Mouse (Mus musculus): ENCODE results near the gene Ppp2r2d. TPM values are rescaled to one million over a fixed set of nuclear protein-coding genes. Genes with fewer than 3 reads are reported as not detected.

The Ppp2r2d gene
- polyA plus RNA-seq, 1 experiment from 2014 or later, result 17.2 TPM

GRCm38 (mm10) chr7:138898743-138899142 is 52.9 kb downstream of the Ppp2r2d start:
- DNase-seq, result no peak
- Histone ChIP-seq H3K9ac (replicated peaks) (no peak overlapping the region), H3K36me3 (replicated peaks; ENCODE audit: insufficient read depth, low read length) (peaks cover 30% of the 10 kb centered on the region), H3K9me3 (ENCODE audit: low read length) (no peaks in the 10 kb centered on the region), H3K4me2 (ENCODE audit: low read depth, low read length) (no peak overlapping the region), H3K27ac (ENCODE audit: low read depth) (no peak overlapping the region), H3K27me3 (ENCODE audit: insufficient read depth, low read length) (no peaks in the 10 kb centered on the region), H3K4me3 (ENCODE audit: low read depth, low read length) (no peak overlapping the region), H3K4me1 (ENCODE audit: insufficient read depth) (0 out of 2 replicates have a peak, but pooled peaks cover 5% of the 10 kb centered on the region)
- no peak for ATAC-seq
- TF ChIP-seq EP300 (IDR thresholded peaks at IDR 0.05; ENCODE audit: low read depth), result no peak
- TF ChIP-seq CTCF (IDR thresholded peaks at IDR 0.05; ENCODE audit: low read depth), result no peak
- WGBS (ENCODE audit: insufficient replicate concordance), result 81% methylated on average over 4 of the region's 4 CpGs

GRCm38 (mm10) chr7:138903886-138904435 is 58.1 kb downstream of the Ppp2r2d start:
- Histone ChIP-seq H3K27ac (ENCODE audit: low read depth) (peak overlapping the region; percentile 75), H3K4me1 (ENCODE audit: insufficient read depth) (peaks cover 16% of the 10 kb centered on the region)
- ATAC-seq, result 0 out of 2 replicates have a peak, but pooled peaks have one; percentile 7

GRCm38 (mm10) chr7:138906441-138906840 is 60.6 kb downstream of the Ppp2r2d start:
- Histone ChIP-seq H3K36me3 (replicated peaks; ENCODE audit: insufficient read depth, low read length) (no peaks in the 10 kb centered on the region; the same call in 1 of the 2 replicates), H3K27me3 (ENCODE audit: insufficient read depth, low read length) (no peaks in the 10 kb centered on the region), H3K4me3 (ENCODE audit: low read depth, low read length) (peak overlapping the region; percentile 86), H3K4me1 (ENCODE audit: insufficient read depth) (peaks cover 25% of the 10 kb centered on the region), H3K9ac (replicated peaks) (peak overlapping the region; percentile 51), H3K27ac (ENCODE audit: low read depth) (peak overlapping the region; percentile 97), H3K4me2 (ENCODE audit: low read depth, low read length) (peak overlapping the region; percentile 85), H3K9me3 (ENCODE audit: low read length) (no peaks in the 10 kb centered on the region)
- TF ChIP-seq CTCF (IDR thresholded peaks at IDR 0.05; ENCODE audit: low read depth) (no peak), EP300 (IDR thresholded peaks at IDR 0.05; ENCODE audit: low read depth) (no peak)
- DNase-seq (no peak), ATAC-seq (no peak)
- 50% methylated on average over 1 of the region's 1 CpGs for WGBS (ENCODE audit: insufficient replicate concordance)

More at GRCm38 (mm10) chr7:138903886-138904435, 58.1 kb downstream of the Ppp2r2d start:
- H3K4me3 ChIP-seq (ENCODE audit: low read depth, low read length), result no peak overlapping the region
- peak overlapping the region; percentile 31; the same call in 1 of the 2 replicates for H3K9ac ChIP-seq (replicated peaks)
- WGBS (ENCODE audit: insufficient replicate concordance), result 46% methylated on average over 7 of the region's 7 CpGs
- DNase-seq, result no peak
- no peaks in the 10 kb centered on the region for H3K9me3 ChIP-seq (ENCODE audit: low read length)
- no peak overlapping the region; the same call in 1 of the 2 replicates for H3K4me2 ChIP-seq (ENCODE audit: low read depth, low read length)
- TF ChIP-seq CTCF (IDR thresholded peaks at IDR 0.05; ENCODE audit: low read depth) (no peak), EP300 (IDR thresholded peaks at IDR 0.05; ENCODE audit: low read depth) (no peak)
- no peaks in the 10 kb centered on the region for H3K27me3 ChIP-seq (ENCODE audit: insufficient read depth, low read length)
- H3K36me3 ChIP-seq (replicated peaks; ENCODE audit: insufficient read depth, low read length), result no peaks in the 10 kb centered on the region; the same call in 1 of the 2 replicates

GRCm38 (mm10) chr7:138907043-138907442 is 61.2 kb downstream of the Ppp2r2d start:
- peak overlapping the region; percentile 97 for H3K9ac ChIP-seq (replicated peaks)
- 17% methylated on average over 7 of the region's 7 CpGs for WGBS (ENCODE audit: insufficient replicate concordance)
- H3K27ac ChIP-seq (ENCODE audit: low read depth), result peak overlapping the region; percentile 97

GRCm38 (mm10) chr7:138907976-138908375 is 62.1 kb downstream of the Ppp2r2d start:
- no peak for ATAC-seq
- Histone ChIP-seq H3K4me1 (ENCODE audit: insufficient read depth) (peaks cover 25% of the 10 kb centered on the region), H3K9ac (replicated peaks) (peak overlapping the region; percentile 97), H3K36me3 (replicated peaks; ENCODE audit: insufficient read depth, low read length) (no peaks in the 10 kb centered on the region; the same call in 1 of the 2 replicates), H3K9me3 (ENCODE audit: low read length) (no peaks in the 10 kb centered on the region), H3K4me3 (ENCODE audit: low read depth, low read length) (peak overlapping the region; percentile 86), H3K27ac (ENCODE audit: low read depth) (peak overlapping the region; percentile 97), H3K27me3 (ENCODE audit: insufficient read depth, low read length) (no peaks in the 10 kb centered on the region), H3K4me2 (ENCODE audit: low read depth, low read length) (peak overlapping the region; percentile 85)
- WGBS (ENCODE audit: insufficient replicate concordance), result 68% methylated on average over 5 of the region's 5 CpGs
- peak; percentile 38 for DNase-seq
- TF ChIP-seq EP300 (IDR thresholded peaks at IDR 0.05; ENCODE audit: low read depth) (peak; percentile 47), CTCF (IDR thresholded peaks at IDR 0.05; ENCODE audit: low read depth) (no peak)

More at GRCm38 (mm10) chr7:138907043-138907442, 61.2 kb downstream of the Ppp2r2d start:
- H3K27me3 ChIP-seq (ENCODE audit: insufficient read depth, low read length), result no peaks in the 10 kb centered on the region
- peak; percentile 57 for DNase-seq
- peak; percentile 48 for ATAC-seq
- no peaks in the 10 kb centered on the region for H3K9me3 ChIP-seq (ENCODE audit: low read length)
- TF ChIP-seq CTCF (IDR thresholded peaks at IDR 0.05; ENCODE audit: low read depth) (no peak), EP300 (IDR thresholded peaks at IDR 0.05; ENCODE audit: low read depth) (no peak)
- H3K36me3 ChIP-seq (replicated peaks; ENCODE audit: insufficient read depth, low read length), result no peaks in the 10 kb centered on the region; the same call in 1 of the 2 replicates
- H3K4me2 ChIP-seq (ENCODE audit: low read depth, low read length), result peak overlapping the region; percentile 85
- peak overlapping the region; percentile 86 for H3K4me3 ChIP-seq (ENCODE audit: low read depth, low read length)
- peaks cover 25% of the 10 kb centered on the region for H3K4me1 ChIP-seq (ENCODE audit: insufficient read depth)

GRCm38 (mm10) chr7:138908768-138909276 is 62.9 kb downstream of the Ppp2r2d start:
- Histone ChIP-seq H3K27ac (ENCODE audit: low read depth) (peak overlapping the region; percentile 97), H3K4me3 (ENCODE audit: low read depth, low read length) (peak overlapping the region; percentile 86), H3K27me3 (ENCODE audit: insufficient read depth, low read length) (no peaks in the 10 kb centered on the region), H3K9ac (replicated peaks) (peak overlapping the region; percentile 97), H3K4me1 (ENCODE audit: insufficient read depth) (peaks cover 25% of the 10 kb centered on the region), H3K36me3 (replicated peaks; ENCODE audit: insufficient read depth, low read length) (no peaks in the 10 kb centered on the region; the same call in 1 of the 2 replicates), H3K9me3 (ENCODE audit: low read length) (no peaks in the 10 kb centered on the region), H3K4me2 (ENCODE audit: low read depth, low read length) (peak overlapping the region; percentile 85)
- 10% methylated on average over 10 of the region's 10 CpGs for WGBS (ENCODE audit: insufficient replicate concordance)
- ATAC-seq, result no peak
- TF ChIP-seq CTCF (IDR thresholded peaks at IDR 0.05; ENCODE audit: low read depth) (no peak), EP300 (IDR thresholded peaks at IDR 0.05; ENCODE audit: low read depth) (no peak)
- no peak for DNase-seq

All from liver, postnatal 0 days (tissue).